Mouse (Mus musculus) heart, postnatal 0 days (tissue): ENCODE results near the gene Apof.

Experiments
- CTCF ChIP-seq: IDR thresholded peaks from 2 replicates; pipeline ENCODE4 v1.5.1; 2016; ENCODE audit warnings: antibody characterized with exemption, control low read depth, low read depth
- EP300 ChIP-seq: IDR thresholded peaks from 2 replicates; pipeline ENCODE4 v1.6.1; 2016; ENCODE audit warnings: antibody characterized with exemption, low read depth

DNA sequence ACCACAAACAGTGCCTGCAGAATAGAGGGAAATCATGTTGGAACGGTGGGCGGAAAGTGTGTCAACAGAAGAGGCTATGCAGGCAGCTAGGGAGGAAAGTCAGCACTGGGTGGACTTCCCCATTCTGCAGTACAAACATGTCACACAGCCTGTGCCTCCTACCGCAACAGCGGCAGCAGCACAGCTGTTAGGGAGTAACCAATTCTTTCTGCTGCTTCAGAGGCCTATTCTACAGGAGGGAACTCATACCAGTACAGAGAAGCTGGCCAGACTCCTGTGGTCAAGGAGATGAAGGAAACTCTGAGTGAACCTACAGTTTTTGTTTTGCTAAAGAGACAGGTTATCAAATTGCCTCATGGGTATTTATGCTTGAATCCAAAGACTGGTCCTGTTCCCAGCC is 9.5 kb upstream of the Apof start:
- TF ChIP-seq CTCF, result no peak
- no peak for TF ChIP-seq EP300
